Mouse (Mus musculus): ENCODE results near the gene Zswim7.
"Not testable (repeated sequence)": the region's sequence is repeated elsewhere in the genome, so short reads cannot be mapped to it uniquely, and the experiment has no call there.

Gene Zswim7

DNA sequence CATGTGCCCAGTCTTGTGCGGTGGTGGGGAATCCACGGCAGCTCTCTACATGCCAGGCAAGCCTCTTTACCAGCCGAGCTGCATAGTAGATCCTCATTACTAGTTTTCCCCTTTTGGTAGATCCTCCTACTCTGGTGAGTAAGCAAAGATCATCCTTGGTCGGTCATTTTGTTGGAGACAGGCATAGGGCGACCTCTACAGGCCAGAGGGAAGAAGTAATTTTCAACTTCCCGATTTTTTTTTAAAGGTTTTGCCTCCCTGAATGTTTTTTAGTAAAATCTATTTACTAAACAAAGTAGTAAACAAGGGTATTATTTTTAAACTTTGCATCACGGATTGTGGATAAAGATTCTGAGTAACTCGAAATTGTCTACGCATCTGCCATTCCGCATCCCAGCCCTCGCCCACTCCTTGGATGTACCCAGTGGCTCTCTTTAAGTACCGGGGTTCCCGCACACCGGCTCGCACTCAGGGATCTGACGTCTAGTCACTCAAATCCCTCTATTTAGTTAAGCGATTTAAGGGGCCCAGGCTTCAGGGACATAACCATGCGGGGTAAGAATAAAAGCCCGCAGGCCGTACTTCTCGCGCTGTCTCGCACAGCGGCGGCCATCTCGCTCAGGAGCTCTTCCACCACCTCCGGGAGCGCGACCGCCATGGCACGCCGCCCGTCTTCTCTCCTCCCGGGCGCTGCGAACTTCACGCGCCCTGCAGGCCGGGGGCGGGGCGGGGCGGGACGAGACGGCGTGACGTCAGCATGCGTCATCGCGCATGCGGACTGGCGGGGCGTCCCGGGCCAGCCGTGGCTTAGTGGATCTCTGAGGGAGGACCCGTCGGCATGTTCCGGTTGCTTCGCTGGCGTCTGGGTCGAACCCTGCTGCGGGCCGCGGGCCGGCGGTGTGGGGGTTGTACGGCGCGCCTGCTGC lies at the start of gene Zswim7, which contains the start of gene Ttc19:
Gene Zswim7, minus strand, starts transcription at position 701 of the 926 bp plus-strand sequence.
Gene Ttc19, plus strand, starts transcription at position 799 of the 926 bp plus-strand sequence.
- DNase-seq (ENCODE audit: low spot score in 2 of 2), result peak; percentile 90 to 97

GRCm38 (mm10) chr11:62323659-62324058 lies 42.5 kb upstream of the Zswim7 start:
- DNase-seq (ENCODE audit: low spot score in 2 of 2), result no peak

DNA sequence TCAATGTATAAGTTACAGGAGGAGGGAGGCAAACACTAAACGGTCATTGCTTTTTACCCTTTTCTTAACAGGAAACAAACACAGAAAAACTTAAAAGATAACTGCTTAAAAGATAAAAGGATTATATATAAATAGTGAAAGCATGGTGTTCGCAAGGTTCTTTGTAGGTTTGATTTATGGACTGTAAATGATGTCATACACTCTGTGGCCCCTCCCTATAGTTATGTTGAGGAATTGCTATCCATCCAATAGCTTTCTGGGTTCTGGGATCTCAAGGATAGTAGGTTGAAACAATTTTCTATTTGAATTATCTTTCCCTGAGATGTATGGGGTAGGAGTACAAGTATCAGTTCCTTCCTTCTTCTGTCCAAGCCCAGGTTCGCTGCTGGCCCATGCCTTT lies 38.9 kb upstream of the Zswim7 start:
- DNase-seq (ENCODE audit: low spot score in 2 of 2), result no peak

GRCm38 (mm10) chr11:62317746-62318145 lies 36.6 kb upstream of the Zswim7 start:
- DNase-seq (ENCODE audit: low spot score in 2 of 2), result no peak

- DNase-seq (ENCODE audit: low spot score in 2 of 2), result no peak
Measured at GRCm38 (mm10) chr11:62314984-62315383, 33.8 kb upstream of the Zswim7 start.

- no peak for DNase-seq (ENCODE audit: low spot score in 2 of 2)
Measured at GRCm38 (mm10) chr11:62309296-62309695, 28.1 kb upstream of the Zswim7 start.

DNA sequence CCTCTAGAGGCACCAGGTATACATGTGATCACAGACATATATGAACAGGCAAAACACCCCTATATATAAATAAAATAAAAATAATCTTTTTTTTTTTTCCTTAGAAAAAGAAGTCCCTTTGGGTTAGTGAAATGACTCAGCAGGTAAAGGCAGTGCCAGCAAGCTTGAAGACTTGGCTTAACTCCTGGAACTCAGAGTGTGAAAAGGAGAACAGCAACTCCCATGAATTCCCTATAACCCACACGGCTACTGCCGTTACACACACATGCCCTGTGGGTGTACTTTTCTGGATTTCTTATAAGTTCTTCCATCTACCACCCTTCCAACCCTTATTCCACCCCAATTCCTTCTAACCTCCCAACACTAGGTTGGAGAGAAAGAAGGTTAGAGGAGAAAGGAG lies 24.7 kb upstream of the Zswim7 start:
- DNase-seq (ENCODE audit: low spot score in 2 of 2), result no peak

- no peak for DNase-seq (ENCODE audit: low spot score in 2 of 2)
Measured at GRCm38 (mm10) chr11:62298883-62299282, 17.7 kb upstream of the Zswim7 start.

GRCm38 (mm10) chr11:62294121-62294520 lies 12.9 kb upstream of the Zswim7 start:
- no peak for DNase-seq (ENCODE audit: low spot score in 2 of 2)

DNA sequence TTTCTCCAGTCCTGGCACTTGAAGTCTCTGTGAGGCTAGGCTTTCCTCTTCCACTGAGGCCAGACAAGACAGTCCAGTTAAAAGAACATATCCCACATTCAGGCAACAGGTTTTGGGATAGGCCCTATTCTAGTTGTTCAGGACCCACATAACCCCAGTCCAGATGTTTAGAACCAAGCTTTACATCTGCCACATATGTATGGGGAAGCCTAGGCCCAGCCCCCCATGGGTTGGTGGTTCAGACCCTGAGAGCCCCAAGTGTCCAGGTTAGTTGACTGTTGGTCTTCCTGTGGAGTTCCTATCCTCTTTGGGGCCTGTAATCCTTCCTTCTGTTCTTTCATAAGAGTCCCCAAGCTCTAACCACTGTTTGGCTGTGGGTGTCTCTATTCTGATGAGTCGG lies 6.5 kb upstream of the Zswim7 start:
- DNase-seq (ENCODE audit: low spot score in 2 of 2), result no peak

DNA sequence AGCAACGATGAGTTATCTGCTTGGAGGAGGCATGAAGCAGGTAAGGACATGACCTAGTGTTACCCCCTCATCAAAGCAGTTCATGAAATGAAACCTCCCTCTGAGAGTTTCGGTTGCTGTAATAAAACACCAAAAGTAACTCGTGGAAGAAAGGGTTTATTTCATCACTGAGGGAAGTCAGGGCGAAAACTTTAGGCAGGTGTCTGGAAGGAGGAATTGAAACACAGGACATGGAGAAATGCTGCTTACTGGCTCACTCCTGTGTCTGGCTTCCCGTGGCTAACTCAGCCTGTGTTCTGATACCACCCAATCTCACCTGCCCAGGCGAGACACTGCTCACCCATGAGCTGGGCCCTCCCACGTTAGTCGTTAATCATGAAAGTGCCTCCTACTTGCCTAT lies 3.8 kb upstream of the Zswim7 start:
- no peak for DNase-seq (ENCODE audit: low spot score in 2 of 2)

GRCm38 (mm10) chr11:62284020-62284419 lies 2.8 kb upstream of the Zswim7 start:
- not testable (repeated sequence) for DNase-seq (ENCODE audit: low spot score in 2 of 2)

- no peak for DNase-seq (ENCODE audit: low spot score in 2 of 2)
Measured at GRCm38 (mm10) chr11:62281601-62281997, 424 bp upstream of the Zswim7 start.

DNA sequence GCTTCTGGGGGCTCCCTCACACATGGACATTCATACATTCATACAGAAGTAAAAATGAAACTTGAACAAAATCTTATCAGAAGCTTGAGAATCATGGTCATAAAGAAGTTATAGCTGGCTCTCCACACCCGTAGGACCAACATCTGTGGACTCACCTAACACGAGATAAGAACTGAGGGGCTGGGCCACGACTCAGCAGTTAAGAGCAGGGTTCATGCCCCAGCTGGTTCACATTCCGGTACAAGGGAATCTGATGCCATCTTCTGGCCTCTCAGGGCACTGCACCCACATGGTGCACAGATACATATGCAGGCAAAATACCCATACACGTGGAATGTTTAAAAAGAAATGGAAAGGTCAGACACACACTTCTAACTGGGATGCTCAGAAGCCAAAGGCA lies 3.1 kb downstream of the Zswim7 start:
- peak; percentile 85 to 89 for DNase-seq (ENCODE audit: low spot score in 2 of 2)

DNA sequence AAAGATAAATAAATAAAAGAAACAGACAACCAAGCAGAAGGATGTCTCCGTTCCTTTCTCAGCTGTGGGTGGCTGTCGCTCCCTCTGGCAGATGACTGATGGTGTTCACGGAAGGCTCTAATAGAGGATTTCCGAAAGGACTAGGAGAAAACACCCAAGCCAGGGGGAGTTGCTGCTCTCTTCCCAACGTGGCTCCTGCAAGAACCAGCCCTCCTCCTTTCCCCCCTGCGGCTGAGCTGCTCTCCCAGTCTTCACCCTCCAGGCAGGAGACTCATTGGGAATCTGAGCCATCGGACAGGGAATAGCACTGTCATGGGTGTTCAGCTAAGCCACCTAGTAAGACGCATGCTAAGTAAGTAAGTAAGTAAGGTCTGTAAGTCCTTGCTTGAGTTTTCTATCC lies 4.1 kb downstream of the Zswim7 start:
- DNase-seq (ENCODE audit: low spot score in 2 of 2), result no peak

DNA sequence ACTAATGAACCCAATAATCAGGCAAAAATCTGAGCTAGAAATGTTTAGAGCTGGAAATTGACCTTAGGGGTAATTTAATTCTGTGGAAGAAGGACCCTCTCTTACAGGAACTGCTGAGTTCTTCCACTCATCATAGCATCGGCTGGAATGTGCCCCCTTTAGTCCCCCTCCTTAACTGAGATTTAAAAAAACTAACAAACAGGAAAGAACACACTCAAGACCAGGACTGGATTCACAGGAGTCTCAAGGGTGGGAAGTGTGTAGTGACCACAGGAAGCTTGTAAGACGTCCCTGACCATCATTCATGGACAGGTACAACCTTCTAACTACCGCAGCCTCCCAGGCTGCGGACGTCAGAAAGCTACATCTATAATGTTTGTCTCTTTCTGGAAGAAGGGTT lies 10.3 kb downstream of the Zswim7 start:
- no peak for DNase-seq (ENCODE audit: low spot score in 2 of 2)

DNA sequence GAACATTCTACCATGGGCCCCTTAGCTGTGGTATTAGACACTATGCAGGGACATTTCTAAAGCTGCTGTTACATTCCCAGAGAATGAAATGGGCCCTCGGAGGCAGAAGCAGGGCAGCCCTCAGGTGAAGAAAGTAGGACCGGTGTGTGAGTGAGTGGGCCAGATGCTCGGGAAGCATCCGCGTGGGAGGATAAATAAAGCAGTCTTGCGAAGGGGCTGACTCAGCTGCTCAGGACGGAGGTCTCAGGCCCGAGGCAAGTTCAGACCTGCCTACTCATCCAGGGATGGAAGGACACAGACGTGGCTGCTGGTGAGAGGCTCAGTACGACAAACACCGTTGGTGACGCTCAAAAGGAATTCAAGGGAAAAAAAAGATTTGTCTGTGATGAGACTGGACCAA lies 12.1 kb downstream of the Zswim7 start:
- DNase-seq (ENCODE audit: low spot score in 2 of 2), result no peak

DNA sequence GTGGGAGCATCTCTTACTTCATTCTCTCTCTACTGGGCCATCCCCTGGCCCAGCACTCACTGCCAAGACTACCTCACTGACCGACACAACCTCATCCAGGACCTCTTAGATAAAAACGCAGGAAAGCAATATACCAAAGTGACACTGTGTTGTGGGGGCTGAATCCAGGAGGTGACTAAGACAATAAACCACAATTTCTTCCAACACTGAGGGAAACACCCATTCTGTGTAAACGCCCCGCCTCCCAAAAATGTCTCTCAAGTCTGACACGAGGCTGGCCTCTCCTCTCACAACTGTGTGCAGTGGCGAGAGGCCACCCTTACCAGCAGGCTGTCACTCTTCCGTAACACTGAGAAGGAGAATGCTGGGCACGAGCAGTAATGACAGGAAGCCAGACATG lies 12.8 kb downstream of the Zswim7 start:
- no peak for DNase-seq (ENCODE audit: low spot score in 2 of 2)

DNA sequence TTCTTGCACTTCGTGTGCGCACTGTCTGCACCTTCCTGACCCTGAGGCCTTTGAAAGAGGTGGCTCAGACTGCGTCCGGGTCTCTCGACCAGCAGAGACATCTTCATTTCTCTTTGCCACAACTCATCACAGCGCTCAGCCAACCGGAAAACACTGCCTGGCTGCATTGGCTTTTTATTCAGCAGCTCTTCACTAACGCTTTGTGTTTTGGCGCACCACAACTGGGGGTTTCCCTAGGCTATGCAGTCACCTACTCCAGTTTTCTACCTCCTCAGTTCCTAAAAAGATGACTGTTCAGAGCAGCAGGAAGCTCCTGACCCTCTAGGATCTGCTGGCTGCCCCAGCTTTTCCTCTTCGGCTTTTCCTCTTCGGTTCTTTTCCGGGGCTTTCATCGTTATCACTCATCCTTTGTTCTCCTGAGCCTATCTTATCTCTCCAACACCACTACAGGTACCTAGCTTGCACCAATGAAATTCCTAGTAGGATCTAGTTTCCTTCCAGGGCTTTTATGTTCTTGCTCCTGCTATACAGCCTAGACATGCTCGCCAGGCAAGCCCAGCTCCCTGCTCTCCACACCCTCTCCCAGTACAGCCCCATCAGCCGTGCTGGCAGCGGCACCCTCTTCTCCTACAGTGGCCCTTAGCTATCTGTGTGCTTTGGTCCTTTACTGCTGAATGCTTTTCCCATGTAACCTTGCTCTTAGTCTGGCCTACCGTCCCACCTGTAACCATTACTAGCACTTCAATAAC lies 14.5 kb downstream of the Zswim7 start:
- no peak for DNase-seq (ENCODE audit: low spot score in 2 of 2)

DNA sequence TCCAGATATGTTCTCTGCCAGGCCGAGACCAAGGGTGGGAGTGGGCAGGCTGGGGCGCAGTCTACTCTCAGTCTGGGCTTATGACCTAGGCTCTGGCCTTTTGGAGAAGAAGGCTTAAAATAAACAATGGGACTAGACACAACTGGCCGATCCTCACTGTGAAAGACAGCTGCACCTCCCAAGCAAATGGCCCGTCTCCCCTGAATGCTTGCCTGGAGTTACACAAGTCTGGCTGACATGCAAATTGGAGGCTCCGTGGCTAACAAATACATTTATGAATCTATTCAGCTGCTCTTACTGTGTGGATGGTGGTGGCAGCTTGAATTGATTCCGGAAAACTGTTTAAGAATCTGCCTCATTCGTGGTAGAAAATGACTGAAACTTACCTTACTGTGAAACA lies 15.5 kb downstream of the Zswim7 start:
- DNase-seq (ENCODE audit: low spot score in 2 of 2), result no peak

GRCm38 (mm10) chr11:62264018-62264417 lies 17.2 kb downstream of the Zswim7 start:
- DNase-seq (ENCODE audit: low spot score in 2 of 2), result no peak

GRCm38 (mm10) chr11:62263599-62263998 lies 17.6 kb downstream of the Zswim7 start:
- no peak for DNase-seq (ENCODE audit: low spot score in 2 of 2)

DNA sequence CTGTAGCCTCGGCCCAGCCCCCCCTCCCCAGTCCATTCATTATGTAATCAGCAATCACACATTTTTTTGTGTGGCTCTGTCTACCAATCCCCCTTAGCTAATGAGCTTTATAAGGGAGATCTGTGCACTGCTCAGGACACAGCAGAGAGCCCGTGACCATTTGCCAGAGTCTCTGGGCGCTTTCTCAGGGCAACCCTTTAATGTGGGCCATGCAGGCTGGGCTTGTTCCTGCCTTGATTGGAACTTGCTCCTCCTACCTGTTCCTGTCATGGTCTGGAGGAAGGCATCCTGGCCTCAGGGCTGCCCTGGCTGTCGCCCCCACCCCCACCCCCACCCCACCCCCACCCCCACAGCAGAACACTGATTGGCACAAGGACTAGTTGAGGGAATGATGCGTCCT lies 22.0 kb downstream of the Zswim7 start:
- no peak for DNase-seq (ENCODE audit: low spot score in 2 of 2)
